Mouse (Mus musculus) limb, embryonic 13.5 days (tissue): Measurements from ENCODE around the gene Phactr1. TPM values are rescaled to one million over a fixed set of nuclear protein-coding genes. Genes with fewer than 3 reads are reported as not detected.

Experiments used
- ATAC-seq: fragments of 200-750 bp; cut with Nextera tagmentation; 2 replicates; pipeline ENCODE4 v1.8.0; 2017; ENCODE audit warnings: low read depth, moderate number of reproducible peaks, moderate TSS enrichment; ENCODE audit not compliant: low FRiP score
- H3K27ac ChIP-seq: fragments of 300-500 bp; sonication (generic); 2 replicates; pipeline ENCODE4 v1.5.1; 2015; ENCODE audit warnings: inconsistent platforms, mild to moderate bottlenecking, moderate library complexity
- H3K27me3 ChIP-seq: fragments of 300-500 bp; sonication (generic); 2 replicates; pipeline ENCODE4 v1.6.1; 2015; ENCODE audit warnings: mild to moderate bottlenecking, inconsistent platforms
- H3K36me3 ChIP-seq: fragments of 300-500 bp; sonication (generic); 2 replicates; pipeline ENCODE4 v1.6.1; 2015; ENCODE audit warnings: inconsistent platforms, mild to moderate bottlenecking, moderate library complexity
- H3K4me1 ChIP-seq: fragments of 300-500 bp; sonication (generic); 2 replicates; pipeline ENCODE4 v1.6.1; 2015; ENCODE audit warnings: inconsistent platforms
- H3K4me2 ChIP-seq: fragments of 300-500 bp; sonication (generic); replicated peaks from 2 replicates; pipeline ENCODE4 v1.6.1; 2015; ENCODE audit warnings: inconsistent platforms, mild to moderate bottlenecking, moderate library complexity
- H3K4me3 ChIP-seq: fragments of 300-500 bp; sonication (generic); 2 replicates; pipeline ENCODE4 v1.5.1; 2015; ENCODE audit warnings: moderate library complexity, mild to moderate bottlenecking, inconsistent platforms
- H3K9ac ChIP-seq: fragments of 300-500 bp; sonication (generic); 2 replicates; pipeline ENCODE4 v1.6.1; 2015; ENCODE audit warnings: mild to moderate bottlenecking, inconsistent platforms
- H3K9me3 ChIP-seq: fragments of 300-500 bp; sonication (generic); 2 replicates; pipeline ENCODE4 v1.6.1; 2016; ENCODE audit warnings: inconsistent platforms
- WGBS: fragments of 180-500 bp; shearing (Covaris S2); methylation state at CpG from one replicate; pipeline ENCODE4 v1.1.7; 2015; 5-methylcytosine and 5-hydroxymethylcytosine counted together
- polyA plus RNA-seq: library from polyadenylated mRNA; unstranded; fragments of >200 nt; fragmentation: Nextera tagmentation; extraction: Ambion mirVana; gene quantifications from 2 replicates; pipeline ENCODE4 v1.2.1, GENCODE M21; 2015

Phactr1 gene
- polyA plus RNA-seq, 1 experiment from 2014 or later: 8.8 TPM

DNA sequence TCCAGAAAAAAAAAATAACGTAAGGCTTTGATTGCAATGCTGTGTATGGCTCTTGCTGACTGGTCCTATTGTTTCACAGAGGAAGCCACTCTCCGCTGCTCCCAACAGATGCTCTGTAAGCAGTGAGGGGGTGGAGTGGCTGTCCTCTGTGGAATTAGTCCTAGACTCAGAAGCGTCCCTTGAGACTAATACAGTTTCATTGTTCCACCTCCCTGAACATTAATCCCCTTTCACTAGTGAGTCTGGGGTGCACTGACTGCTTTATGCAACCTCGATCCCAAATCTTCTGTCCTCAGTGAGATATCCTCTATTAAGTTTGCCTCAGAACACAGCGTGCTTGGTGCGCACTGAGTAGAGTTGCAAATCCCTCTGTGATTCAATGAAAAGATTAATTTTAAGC is 91.9 kb downstream of the Phactr1 start:
- ATAC-seq: no peak
- 69% methylated on average over 6 of the region's 6 CpGs for WGBS
- H3K9ac ChIP-seq: no peak overlapping the region
- no peak overlapping the region for H3K4me2 ChIP-seq
- H3K27ac ChIP-seq: no peak overlapping the region
- H3K36me3 ChIP-seq: no peaks in the 10 kb centered on the region
- no peaks in the 10 kb centered on the region for H3K27me3 ChIP-seq
- H3K4me1 ChIP-seq: peaks cover 3% of the 10 kb centered on the region; the same call in 1 of the 2 replicates
- 0 out of 2 replicates have a peak, but pooled peaks cover 5% of the 10 kb centered on the region for H3K9me3 ChIP-seq
- no peak overlapping the region for H3K4me3 ChIP-seq

GRCm38 (mm10) chr13:42774040-42774439 is 93.6 kb downstream of the Phactr1 start:
- peaks cover 3% of the 10 kb centered on the region; the same call in 1 of the 2 replicates for H3K4me1 ChIP-seq
- no peak for ATAC-seq
- H3K4me3 ChIP-seq: no peak overlapping the region
- WGBS: 52% methylated on average over 2 of the region's 2 CpGs
- H3K27ac ChIP-seq: no peak overlapping the region
- H3K27me3 ChIP-seq: no peaks in the 10 kb centered on the region
- no peak overlapping the region for H3K4me2 ChIP-seq
- H3K36me3 ChIP-seq: no peaks in the 10 kb centered on the region
- 0 out of 2 replicates have a peak, but pooled peaks cover 5% of the 10 kb centered on the region for H3K9me3 ChIP-seq
- H3K9ac ChIP-seq: no peak overlapping the region

DNA sequence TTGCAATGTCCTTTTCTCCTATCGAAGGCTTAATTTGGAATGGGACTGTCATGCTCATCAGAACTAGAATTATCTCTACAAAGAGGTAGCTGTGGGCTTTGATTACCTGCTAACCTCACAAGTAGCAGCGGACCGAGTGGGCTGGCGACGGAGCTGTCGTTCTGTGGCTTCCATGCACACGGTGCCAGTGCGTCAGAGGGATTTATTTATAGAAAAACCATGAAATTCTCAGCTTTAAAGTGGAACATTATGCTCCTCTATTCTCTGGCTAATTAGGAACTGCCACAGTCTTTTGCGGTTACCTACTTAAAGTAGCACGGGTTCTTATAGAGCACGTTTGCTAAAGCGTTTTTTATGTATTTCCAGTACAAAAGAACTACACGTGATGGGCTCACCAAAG is 101.7 kb downstream of the Phactr1 start:
- no peak overlapping the region for H3K4me2 ChIP-seq
- ATAC-seq: no peak
- no peak overlapping the region for H3K27ac ChIP-seq
- H3K9ac ChIP-seq: no peak overlapping the region
- no peaks in the 10 kb centered on the region for H3K4me1 ChIP-seq
- 65% methylated on average over 13 of the region's 13 CpGs for WGBS
- H3K4me3 ChIP-seq: no peak overlapping the region
- H3K27me3 ChIP-seq: no peaks in the 10 kb centered on the region; the same call in 1 of the 2 replicates
- no peaks in the 10 kb centered on the region for H3K9me3 ChIP-seq
- H3K36me3 ChIP-seq: no peaks in the 10 kb centered on the region

- H3K4me1 ChIP-seq: no peaks in the 10 kb centered on the region
- no peaks in the 10 kb centered on the region for H3K9me3 ChIP-seq
- H3K27ac ChIP-seq: no peak overlapping the region
- WGBS: 88% methylated on average over 13 of the region's 13 CpGs
- H3K27me3 ChIP-seq: no peaks in the 10 kb centered on the region
- H3K9ac ChIP-seq: no peak overlapping the region
- H3K4me2 ChIP-seq: no peak overlapping the region
- no peaks in the 10 kb centered on the region for H3K36me3 ChIP-seq
- ATAC-seq: no peak
- no peak overlapping the region for H3K4me3 ChIP-seq
These were observed 108.8 kb downstream of the Phactr1 start for GRCm38 (mm10) chr13:42789221-42789620.

GRCm38 (mm10) chr13:42792279-42792678 is 111.9 kb downstream of the Phactr1 start:
- Histone ChIP-seq H3K4me3 (no peak overlapping the region), H3K4me1 (no peaks in the 10 kb centered on the region), H3K4me2 (peak overlapping the region; percentile 32; the same call in 1 of the 2 replicates), H3K36me3 (no peaks in the 10 kb centered on the region), H3K27me3 (no peaks in the 10 kb centered on the region), H3K27ac (no peak overlapping the region), H3K9me3 (no peaks in the 10 kb centered on the region), H3K9ac (no peak overlapping the region)
- no peak for ATAC-seq
- 22% methylated on average over 8 of the region's 8 CpGs for WGBS

DNA sequence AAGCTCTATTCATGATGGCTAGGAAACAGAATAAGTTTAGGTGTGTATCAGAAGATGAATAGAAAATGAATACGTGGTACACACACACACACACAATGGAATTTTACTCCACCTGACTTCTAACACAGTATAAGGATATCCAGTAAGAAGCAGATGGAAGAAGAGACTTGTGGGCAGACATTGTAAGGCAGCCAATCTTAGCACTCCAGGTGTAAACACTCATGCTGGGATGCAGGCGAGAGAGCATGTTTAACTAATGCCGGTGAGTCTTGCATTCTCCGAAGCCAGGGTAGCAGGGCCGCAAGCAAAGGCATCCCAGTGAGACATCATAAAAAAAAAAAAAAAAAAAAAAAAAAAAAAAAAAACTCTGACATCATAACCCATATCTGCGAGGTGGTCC is 120.1 kb downstream of the Phactr1 start:
- peaks cover 2% of the 10 kb centered on the region; the same call in 1 of the 2 replicates for H3K27me3 ChIP-seq
- no peak for ATAC-seq
- H3K4me3 ChIP-seq: no peak overlapping the region
- H3K27ac ChIP-seq: no peak overlapping the region
- no peaks in the 10 kb centered on the region; the same call in 1 of the 2 replicates for H3K4me1 ChIP-seq
- no peaks in the 10 kb centered on the region for H3K9me3 ChIP-seq
- 84% methylated on average over 6 of the region's 6 CpGs for WGBS
- H3K36me3 ChIP-seq: no peaks in the 10 kb centered on the region
- no peak overlapping the region for H3K9ac ChIP-seq
- no peak overlapping the region for H3K4me2 ChIP-seq

DNA sequence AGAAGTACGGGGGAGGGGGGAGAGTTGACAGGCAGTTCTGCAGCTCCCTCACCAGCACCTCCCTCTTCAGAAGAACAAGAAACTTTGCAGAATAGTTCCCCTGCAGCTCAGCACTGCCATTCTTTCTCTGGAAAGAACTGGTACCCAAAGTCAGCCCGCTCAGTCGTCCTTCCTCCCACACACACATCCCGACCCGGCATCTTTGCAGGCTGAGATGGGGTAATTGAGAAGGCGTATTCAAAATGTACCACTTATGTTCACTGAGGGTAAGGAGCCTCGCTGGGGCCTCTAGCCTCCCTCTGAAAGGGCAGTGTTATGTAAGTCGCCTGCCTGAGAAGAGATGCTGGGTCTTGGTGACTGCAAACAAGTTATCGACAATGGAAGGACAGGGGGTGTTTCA is 123.9 kb downstream of the Phactr1 start:
- H3K4me1 ChIP-seq: no peaks in the 10 kb centered on the region; the same call in 1 of the 2 replicates
- H3K27ac ChIP-seq: no peak overlapping the region
- H3K4me2 ChIP-seq: no peak overlapping the region
- no peaks in the 10 kb centered on the region for H3K27me3 ChIP-seq
- ATAC-seq: no peak
- WGBS: 57% methylated on average over 9 of the region's 9 CpGs
- no peaks in the 10 kb centered on the region for H3K36me3 ChIP-seq
- no peak overlapping the region for H3K9ac ChIP-seq
- H3K9me3 ChIP-seq: no peaks in the 10 kb centered on the region
- no peak overlapping the region for H3K4me3 ChIP-seq

- Histone ChIP-seq H3K4me2 (peak overlapping the region; percentile 51), H3K27ac (no peak overlapping the region), H3K36me3 (no peaks in the 10 kb centered on the region), H3K4me3 (peak overlapping the region; percentile 20), H3K27me3 (peaks cover 6% of the 10 kb centered on the region; the same call in 1 of the 2 replicates), H3K4me1 (peaks cover 10% of the 10 kb centered on the region; the same call in 1 of the 2 replicates), H3K9ac (no peak overlapping the region), H3K9me3 (peaks cover 4% of the 10 kb centered on the region)
- 16% methylated on average over 7 of the region's 7 CpGs for WGBS
- ATAC-seq: peak; percentile 67
These were observed 132.3 kb downstream of the Phactr1 start for GRCm38 (mm10) chr13:42812762-42813161.

- Histone ChIP-seq H3K36me3 (no peaks in the 10 kb centered on the region), H3K4me3 (no peak overlapping the region), H3K9ac (no peak overlapping the region), H3K27ac (no peak overlapping the region), H3K9me3 (peaks cover 4% of the 10 kb centered on the region), H3K4me2 (no peak overlapping the region), H3K4me1 (0 out of 2 replicates have a peak, but pooled peaks cover 3% of the 10 kb centered on the region), H3K27me3 (no peaks in the 10 kb centered on the region; the same call in 1 of the 2 replicates)
- 44% methylated on average over 10 of the region's 10 CpGs for WGBS
- ATAC-seq: no peak
These were observed 138.0 kb downstream of the Phactr1 start for GRCm38 (mm10) chr13:42818378-42818777.

DNA sequence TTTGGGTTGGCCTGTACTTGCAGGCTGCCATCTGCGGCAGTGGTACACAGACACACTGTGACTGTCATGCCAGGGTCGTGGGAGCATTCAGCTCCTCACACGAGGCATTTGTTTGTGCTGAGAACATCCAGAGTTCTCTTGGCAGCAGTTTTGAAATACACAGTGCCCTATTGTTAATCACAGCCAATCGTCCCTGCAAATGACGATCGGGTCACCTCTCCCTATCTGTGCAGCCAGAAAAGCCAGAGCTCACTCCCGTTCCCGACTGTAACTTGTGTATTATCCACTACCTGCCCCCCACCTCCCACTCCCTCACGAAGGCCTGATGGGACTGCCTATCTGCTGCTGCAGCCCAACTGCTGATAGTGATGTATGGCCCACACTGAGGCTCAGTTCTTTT is 140.1 kb downstream of the Phactr1 start:
- Histone ChIP-seq H3K4me1 (no peaks in the 10 kb centered on the region), H3K4me3 (no peak overlapping the region), H3K9me3 (peaks cover 9% of the 10 kb centered on the region), H3K27ac (no peak overlapping the region), H3K4me2 (no peak overlapping the region), H3K27me3 (no peaks in the 10 kb centered on the region), H3K36me3 (no peaks in the 10 kb centered on the region), H3K9ac (no peak overlapping the region)
- no peak for ATAC-seq
- WGBS: 68% methylated on average over 9 of the region's 9 CpGs

DNA sequence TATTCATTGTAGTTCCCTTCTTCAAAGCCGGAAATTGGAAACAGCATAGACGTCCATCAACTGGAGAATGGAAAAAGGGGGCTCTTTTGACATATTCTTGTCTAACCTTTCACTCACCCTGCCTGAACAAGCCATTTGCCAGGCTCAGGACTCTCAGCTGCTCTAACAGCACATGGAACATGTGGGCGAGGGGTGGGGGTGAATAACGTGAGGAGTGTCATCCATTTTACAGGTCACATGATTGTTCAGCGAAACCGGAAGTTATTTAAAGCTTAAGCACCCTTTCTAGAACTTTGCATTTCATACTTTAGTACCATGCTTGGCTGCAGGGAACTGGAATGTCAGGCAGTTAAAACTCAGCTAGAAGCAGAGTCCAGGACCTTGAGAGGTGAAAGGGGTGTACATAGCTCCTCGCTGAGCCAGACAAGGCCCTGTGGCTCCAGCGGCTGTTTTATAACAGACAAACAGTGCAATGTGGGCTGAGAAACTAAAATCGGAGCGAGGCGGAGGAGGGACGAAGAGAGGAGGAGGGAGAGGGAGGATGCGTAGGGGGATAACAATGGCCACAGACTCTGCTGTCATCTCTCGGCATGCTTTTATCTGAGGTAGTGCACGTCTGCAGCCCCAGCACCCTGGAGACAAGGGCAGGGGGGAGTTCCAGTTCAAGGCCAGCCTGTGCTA is 141.1 kb downstream of the Phactr1 start:
- peaks cover 9% of the 10 kb centered on the region for H3K9me3 ChIP-seq
- no peaks in the 10 kb centered on the region for H3K36me3 ChIP-seq
- no peaks in the 10 kb centered on the region for H3K27me3 ChIP-seq
- 74% methylated on average over 15 of the region's 15 CpGs for WGBS
- no peak overlapping the region for H3K4me3 ChIP-seq
- H3K4me1 ChIP-seq: no peaks in the 10 kb centered on the region
- no peak overlapping the region for H3K9ac ChIP-seq
- no peak overlapping the region for H3K27ac ChIP-seq
- ATAC-seq: no peak
- no peak overlapping the region for H3K4me2 ChIP-seq

DNA sequence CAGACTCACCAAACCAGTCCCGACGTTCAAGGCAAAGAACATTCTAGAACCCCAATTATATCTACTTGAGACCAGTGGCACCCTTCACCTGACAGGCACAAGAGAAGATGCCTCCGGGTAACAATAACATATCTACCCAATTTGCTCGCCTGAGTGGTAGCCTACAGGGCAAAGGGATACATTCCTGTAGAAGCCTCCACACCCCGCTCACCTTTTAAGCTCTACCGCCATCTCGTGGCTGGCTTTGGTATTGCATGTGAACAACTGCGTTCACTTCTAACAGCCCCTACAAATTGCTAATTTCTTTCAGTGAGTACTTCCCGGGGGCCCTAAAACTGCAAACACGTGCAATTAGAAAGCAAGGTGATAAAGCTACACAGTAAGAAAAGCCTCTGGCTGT is 142.1 kb downstream of the Phactr1 start:
- Histone ChIP-seq H3K4me1 (no peaks in the 10 kb centered on the region), H3K27ac (no peak overlapping the region), H3K4me3 (no peak overlapping the region), H3K9me3 (peaks cover 5% of the 10 kb centered on the region; the same call in 1 of the 2 replicates), H3K36me3 (no peaks in the 10 kb centered on the region), H3K27me3 (no peaks in the 10 kb centered on the region), H3K4me2 (no peak overlapping the region), H3K9ac (no peak overlapping the region)
- 21% methylated on average over 10 of the region's 10 CpGs for WGBS
- ATAC-seq: no peak

DNA sequence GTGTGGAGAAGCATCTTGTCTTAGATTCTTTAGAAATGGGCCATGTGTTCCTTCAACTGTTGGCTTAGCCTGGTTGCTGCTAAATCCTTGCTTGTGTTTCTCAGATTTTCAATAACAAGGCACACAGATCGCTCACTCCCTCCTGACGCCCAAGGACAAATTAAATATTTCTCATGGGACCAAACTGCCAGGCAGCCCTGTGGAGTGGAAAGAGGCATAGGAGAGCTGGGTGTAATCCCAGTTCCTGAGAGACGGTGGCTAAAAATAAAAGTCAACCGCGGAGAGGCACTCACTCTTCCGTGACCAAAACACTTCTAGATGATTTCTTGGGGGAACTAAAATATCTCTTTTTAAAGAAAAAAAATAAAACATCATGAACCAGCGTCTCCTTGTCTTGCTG is 143.5 kb downstream of the Phactr1 start:
- H3K4me3 ChIP-seq: no peak overlapping the region
- no peaks in the 10 kb centered on the region for H3K27me3 ChIP-seq
- WGBS: 91% methylated on average over 7 of the region's 7 CpGs
- H3K27ac ChIP-seq: no peak overlapping the region
- no peak for ATAC-seq
- H3K9ac ChIP-seq: no peak overlapping the region
- peaks cover 3% of the 10 kb centered on the region; the same call in 1 of the 2 replicates for H3K4me1 ChIP-seq
- H3K4me2 ChIP-seq: no peak overlapping the region
- H3K36me3 ChIP-seq: no peaks in the 10 kb centered on the region
- H3K9me3 ChIP-seq: peaks cover 5% of the 10 kb centered on the region; the same call in 1 of the 2 replicates
